Mouse (Mus musculus): ENCODE results near the gene Nckap5. TPM values are rescaled to one million over a fixed set of nuclear protein-coding genes. Genes with fewer than 3 reads are reported as not detected.

Nckap5 gene
- polyA plus RNA-seq, 1 experiment from 2014 or later = 4.8 TPM

DNA sequence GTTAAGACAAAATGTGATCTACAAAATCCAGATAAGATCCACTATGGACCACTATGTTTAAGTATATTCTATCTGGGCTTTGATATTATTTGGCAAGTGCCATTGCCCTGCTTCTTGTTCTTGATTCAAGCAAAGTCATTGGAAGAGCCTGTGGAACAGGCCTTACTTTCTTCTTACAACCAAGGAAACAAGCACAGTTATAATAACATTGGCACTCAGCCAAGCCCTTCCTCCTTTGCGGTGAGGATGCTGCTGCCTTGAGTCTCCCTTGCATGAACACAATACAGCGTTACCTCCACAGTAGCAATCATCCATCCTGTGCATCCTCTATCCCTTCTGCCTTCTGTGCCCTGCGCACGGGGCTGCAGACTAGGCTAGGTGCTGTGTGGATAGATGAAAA, 823.0 kb downstream of the Nckap5 start:
- H3K4me2 ChIP-seq (replicated peaks; ENCODE audit: low read depth, low read length) = no peak overlapping the region
- no peak overlapping the region for H3K9ac ChIP-seq (replicated peaks; ENCODE audit: low read depth, low read length)
- H3K9me3 ChIP-seq (ENCODE audit: control insufficient read depth, low read depth, low read length) = no peaks in the 10 kb centered on the region
- no peak for ATAC-seq (ENCODE audit: insufficient number of reproducible peaks, insufficient read depth, low FRiP score, low read depth)
- no peaks in the 10 kb centered on the region for H3K36me3 ChIP-seq (ENCODE audit: control insufficient read depth, insufficient read depth, low read length)
- H3K27me3 ChIP-seq (ENCODE audit: control insufficient read depth, insufficient read depth, low read length) = no peaks in the 10 kb centered on the region
- 73% methylated on average over 4 of the region's 4 CpGs for WGBS
- H3K4me1 ChIP-seq (ENCODE audit: control insufficient read depth, insufficient read depth, low read length) = no peaks in the 10 kb centered on the region
- no peak overlapping the region for H3K27ac ChIP-seq (ENCODE audit: low read length)
- H3K4me3 ChIP-seq (ENCODE audit: low read depth, low read length) = no peak overlapping the region

DNA sequence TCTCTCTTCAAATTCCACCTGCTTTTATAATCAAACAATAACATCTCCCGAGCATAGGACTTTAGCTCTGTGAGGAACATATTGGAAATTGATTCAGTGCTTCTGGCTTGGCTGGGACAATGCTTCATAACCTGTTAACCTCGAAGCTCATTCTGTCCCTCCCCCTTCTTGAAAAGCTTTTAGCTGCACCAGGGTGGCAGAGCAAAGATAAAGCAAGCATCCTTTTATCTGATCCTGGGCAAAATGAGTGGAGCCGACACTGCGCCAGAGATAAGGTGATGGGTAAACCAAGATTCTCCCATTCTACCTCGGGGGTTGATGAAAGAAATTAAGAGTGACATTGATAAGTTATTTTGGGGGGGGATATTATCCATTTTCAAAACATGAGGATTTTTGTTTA, 824.9 kb downstream of the Nckap5 start:
- WGBS = 25% methylated on average over 5 of the region's 5 CpGs

DNA sequence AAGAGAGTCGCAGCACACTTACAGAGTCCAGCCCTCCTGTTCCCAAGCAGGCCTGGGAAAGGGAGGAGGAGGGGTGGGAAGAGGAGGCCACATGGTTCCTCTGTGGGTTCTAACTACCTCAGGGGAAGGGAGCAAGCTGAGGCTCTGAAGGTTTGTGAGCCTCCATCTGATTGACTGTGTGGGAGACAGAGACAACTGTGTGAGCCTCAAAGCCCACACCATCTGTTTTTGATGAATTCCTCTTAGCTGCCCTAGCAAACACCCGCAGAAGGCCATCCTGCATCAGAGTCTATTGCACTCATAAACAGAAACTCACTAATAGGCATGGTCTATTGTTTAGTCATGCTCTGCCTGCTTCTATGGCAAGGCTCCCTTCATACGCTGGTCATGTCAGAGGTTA, 834.1 kb downstream of the Nckap5 start:
- 51% methylated on average over 3 of the region's 3 CpGs for WGBS
- no peak overlapping the region for H3K4me3 ChIP-seq (ENCODE audit: low read depth, low read length)

More for the DNA sequence above, 824.9 kb downstream of the Nckap5 start:
- Histone ChIP-seq H3K9ac (replicated peaks; ENCODE audit: low read depth, low read length) (no peak overlapping the region), H3K9me3 (ENCODE audit: control insufficient read depth, low read depth, low read length) (no peaks in the 10 kb centered on the region), H3K27me3 (ENCODE audit: control insufficient read depth, insufficient read depth, low read length) (no peaks in the 10 kb centered on the region), H3K27ac (ENCODE audit: low read length) (no peak overlapping the region), H3K36me3 (ENCODE audit: control insufficient read depth, insufficient read depth, low read length) (no peaks in the 10 kb centered on the region), H3K4me3 (ENCODE audit: low read depth, low read length) (no peak overlapping the region), H3K4me2 (replicated peaks; ENCODE audit: low read depth, low read length) (no peak overlapping the region), H3K4me1 (ENCODE audit: control insufficient read depth, insufficient read depth, low read length) (no peaks in the 10 kb centered on the region)
- no peak for ATAC-seq (ENCODE audit: insufficient number of reproducible peaks, insufficient read depth, low FRiP score, low read depth)

DNA sequence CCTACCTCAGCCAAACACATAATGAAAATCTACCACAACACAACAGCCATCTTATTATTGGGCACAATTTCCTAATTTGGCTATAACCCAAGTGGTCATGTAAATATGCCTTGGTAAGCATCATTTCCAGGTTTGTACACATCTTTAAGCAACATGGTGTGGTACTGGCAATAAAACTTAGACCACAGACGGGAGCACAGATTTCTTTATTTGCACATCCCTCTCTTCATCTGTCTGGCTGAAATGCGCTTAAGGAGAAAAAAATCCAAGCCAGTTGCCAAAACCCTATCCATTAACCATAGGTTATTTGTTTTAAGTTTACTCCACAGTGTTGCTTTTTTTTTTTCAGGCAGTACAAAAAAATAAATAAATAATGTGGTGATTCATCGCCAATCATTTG, 842.8 kb downstream of the Nckap5 start:
- no peak for ATAC-seq (ENCODE audit: insufficient number of reproducible peaks, insufficient read depth, low FRiP score, low read depth)
- Histone ChIP-seq H3K27me3 (ENCODE audit: control insufficient read depth, insufficient read depth, low read length) (no peaks in the 10 kb centered on the region), H3K4me2 (replicated peaks; ENCODE audit: low read depth, low read length) (no peak overlapping the region), H3K36me3 (ENCODE audit: control insufficient read depth, insufficient read depth, low read length) (no peaks in the 10 kb centered on the region), H3K9me3 (ENCODE audit: control insufficient read depth, low read depth, low read length) (no peaks in the 10 kb centered on the region), H3K4me1 (ENCODE audit: control insufficient read depth, insufficient read depth, low read length) (no peaks in the 10 kb centered on the region), H3K9ac (replicated peaks; ENCODE audit: low read depth, low read length) (no peak overlapping the region), H3K4me3 (ENCODE audit: low read depth, low read length) (no peak overlapping the region), H3K27ac (ENCODE audit: low read length) (no peak overlapping the region)
- 76% methylated on average over 3 of the region's 3 CpGs for WGBS

More for the DNA sequence above, 834.1 kb downstream of the Nckap5 start:
- ATAC-seq (ENCODE audit: insufficient number of reproducible peaks, insufficient read depth, low FRiP score, low read depth) = no peak
- no peak overlapping the region for H3K4me2 ChIP-seq (replicated peaks; ENCODE audit: low read depth, low read length)
- H3K4me1 ChIP-seq (ENCODE audit: control insufficient read depth, insufficient read depth, low read length) = no peaks in the 10 kb centered on the region
- H3K27ac ChIP-seq (ENCODE audit: low read length) = no peak overlapping the region
- H3K9ac ChIP-seq (replicated peaks; ENCODE audit: low read depth, low read length) = no peak overlapping the region
- H3K27me3 ChIP-seq (ENCODE audit: control insufficient read depth, insufficient read depth, low read length) = no peaks in the 10 kb centered on the region
- no peaks in the 10 kb centered on the region for H3K9me3 ChIP-seq (ENCODE audit: control insufficient read depth, low read depth, low read length)
- H3K36me3 ChIP-seq (ENCODE audit: control insufficient read depth, insufficient read depth, low read length) = no peaks in the 10 kb centered on the region

DNA sequence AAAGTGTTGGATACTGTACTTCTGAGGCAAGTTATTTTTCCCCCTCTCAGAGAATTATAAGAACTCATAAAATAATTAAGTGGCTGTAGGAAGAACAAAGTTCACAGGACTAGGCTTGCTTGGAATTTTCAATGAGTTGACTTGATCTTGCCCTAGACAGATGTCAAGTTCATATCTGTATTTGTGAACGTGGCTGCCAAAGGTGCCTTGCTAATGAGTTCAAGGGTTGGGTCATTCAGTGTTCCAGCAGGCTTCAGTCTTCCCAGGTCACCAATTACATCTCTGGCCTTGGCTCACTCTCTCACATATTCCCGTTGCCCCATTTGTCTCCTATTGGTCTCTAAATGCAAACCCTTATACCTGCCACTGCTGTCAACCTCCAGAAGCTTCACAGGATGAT, 846.0 kb downstream of the Nckap5 start:
- Histone ChIP-seq H3K36me3 (ENCODE audit: control insufficient read depth, insufficient read depth, low read length) (no peaks in the 10 kb centered on the region), H3K4me2 (replicated peaks; ENCODE audit: low read depth, low read length) (no peak overlapping the region), H3K4me3 (ENCODE audit: low read depth, low read length) (no peak overlapping the region), H3K27me3 (ENCODE audit: control insufficient read depth, insufficient read depth, low read length) (no peaks in the 10 kb centered on the region), H3K27ac (ENCODE audit: low read length) (no peak overlapping the region), H3K9me3 (ENCODE audit: control insufficient read depth, low read depth, low read length) (no peaks in the 10 kb centered on the region), H3K4me1 (ENCODE audit: control insufficient read depth, insufficient read depth, low read length) (no peaks in the 10 kb centered on the region), H3K9ac (replicated peaks; ENCODE audit: low read depth, low read length) (no peak overlapping the region)
- no peak for ATAC-seq (ENCODE audit: insufficient number of reproducible peaks, insufficient read depth, low FRiP score, low read depth)
- 41% methylated on average over 2 of the region's 2 CpGs for WGBS

DNA sequence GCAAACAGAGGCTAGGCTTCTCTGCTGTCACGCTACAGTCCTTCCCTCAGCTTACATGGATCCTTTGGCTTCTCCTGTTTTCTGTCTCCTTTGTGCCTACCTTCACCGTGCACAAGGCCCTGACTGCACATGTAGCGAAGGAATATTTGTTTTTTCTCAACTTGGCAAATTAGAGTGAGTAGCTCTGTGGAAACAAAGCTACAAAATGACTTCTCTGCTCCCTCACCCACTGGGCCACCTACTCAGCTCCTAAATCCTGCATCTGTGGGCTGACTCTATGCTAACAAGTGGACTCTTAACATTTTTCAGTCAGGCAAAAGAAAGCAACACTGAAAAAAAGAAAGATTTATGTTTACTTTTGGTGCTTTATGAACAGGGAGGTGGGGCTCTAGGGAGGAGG, 856.0 kb downstream of the Nckap5 start:
- H3K4me1 ChIP-seq (ENCODE audit: control insufficient read depth, insufficient read depth, low read length) = no peaks in the 10 kb centered on the region
- no peak for ATAC-seq (ENCODE audit: insufficient number of reproducible peaks, insufficient read depth, low FRiP score, low read depth)
- 72% methylated on average over 3 of the region's 3 CpGs for WGBS
- no peaks in the 10 kb centered on the region for H3K36me3 ChIP-seq (ENCODE audit: control insufficient read depth, insufficient read depth, low read length)
- H3K27ac ChIP-seq (ENCODE audit: low read length) = no peak overlapping the region
- H3K9ac ChIP-seq (replicated peaks; ENCODE audit: low read depth, low read length) = no peak overlapping the region
- no peak overlapping the region for H3K4me3 ChIP-seq (ENCODE audit: low read depth, low read length)
- H3K9me3 ChIP-seq (ENCODE audit: control insufficient read depth, low read depth, low read length) = no peaks in the 10 kb centered on the region
- H3K27me3 ChIP-seq (ENCODE audit: control insufficient read depth, insufficient read depth, low read length) = no peaks in the 10 kb centered on the region
- no peak overlapping the region for H3K4me2 ChIP-seq (replicated peaks; ENCODE audit: low read depth, low read length)

DNA sequence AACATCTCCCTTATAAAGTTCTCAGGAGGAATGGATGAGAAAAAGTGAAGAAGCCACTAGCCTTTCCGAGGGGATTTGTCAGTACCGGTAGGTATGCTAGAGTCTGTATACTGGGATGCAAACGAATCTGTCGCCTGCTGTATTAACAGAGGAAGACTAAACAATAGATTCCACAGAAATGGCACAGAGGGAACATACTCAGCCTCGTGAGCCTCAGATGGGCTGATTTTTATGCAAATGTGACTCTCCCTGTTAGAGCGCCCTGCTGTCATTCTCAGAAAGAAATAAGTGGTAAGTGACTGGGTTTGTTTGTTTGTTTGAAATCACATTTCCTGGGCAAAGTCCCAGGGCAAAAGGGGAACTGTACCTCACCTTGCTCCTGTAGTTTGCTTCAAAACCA, 858.7 kb downstream of the Nckap5 start:
- H3K9ac ChIP-seq (replicated peaks; ENCODE audit: low read depth, low read length) = no peak overlapping the region
- H3K27me3 ChIP-seq (ENCODE audit: control insufficient read depth, insufficient read depth, low read length) = no peaks in the 10 kb centered on the region
- no peak for ATAC-seq (ENCODE audit: insufficient number of reproducible peaks, insufficient read depth, low FRiP score, low read depth)
- no peaks in the 10 kb centered on the region for H3K36me3 ChIP-seq (ENCODE audit: control insufficient read depth, insufficient read depth, low read length)
- no peak overlapping the region for H3K4me2 ChIP-seq (replicated peaks; ENCODE audit: low read depth, low read length)
- no peak overlapping the region for H3K27ac ChIP-seq (ENCODE audit: low read length)
- WGBS = 64% methylated on average over 6 of the region's 6 CpGs
- no peak overlapping the region for H3K4me3 ChIP-seq (ENCODE audit: low read depth, low read length)
- H3K9me3 ChIP-seq (ENCODE audit: control insufficient read depth, low read depth, low read length) = no peaks in the 10 kb centered on the region
- no peaks in the 10 kb centered on the region for H3K4me1 ChIP-seq (ENCODE audit: control insufficient read depth, insufficient read depth, low read length)

DNA sequence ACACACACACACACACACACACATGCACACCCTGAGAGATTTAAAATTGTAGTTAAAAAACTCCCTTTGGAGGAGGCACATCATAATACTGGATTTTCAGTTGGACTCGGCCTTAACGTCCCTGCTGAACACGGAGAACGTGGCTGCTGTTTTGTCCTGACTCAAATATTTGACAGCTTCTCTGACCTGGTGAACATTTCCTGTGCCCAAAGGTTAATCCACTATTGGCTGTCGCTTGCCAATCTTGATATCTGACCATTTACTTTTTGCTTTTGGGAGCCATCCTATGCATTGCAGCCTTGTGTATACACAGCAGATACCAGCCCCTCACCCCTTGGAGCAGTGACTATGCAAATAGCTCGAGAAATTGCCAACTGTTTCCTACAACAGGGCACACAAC, 862.9 kb downstream of the Nckap5 start:
- Histone ChIP-seq H3K9ac (replicated peaks; ENCODE audit: low read depth, low read length) (no peak overlapping the region), H3K27ac (ENCODE audit: low read length) (no peak overlapping the region), H3K9me3 (ENCODE audit: control insufficient read depth, low read depth, low read length) (no peaks in the 10 kb centered on the region), H3K4me2 (replicated peaks; ENCODE audit: low read depth, low read length) (no peak overlapping the region), H3K4me1 (ENCODE audit: control insufficient read depth, insufficient read depth, low read length) (no peaks in the 10 kb centered on the region), H3K36me3 (ENCODE audit: control insufficient read depth, insufficient read depth, low read length) (no peaks in the 10 kb centered on the region), H3K4me3 (ENCODE audit: low read depth, low read length) (no peak overlapping the region), H3K27me3 (ENCODE audit: control insufficient read depth, insufficient read depth, low read length) (no peaks in the 10 kb centered on the region)
- WGBS = 62% methylated on average over 6 of the region's 6 CpGs
- ATAC-seq (ENCODE audit: insufficient number of reproducible peaks, insufficient read depth, low FRiP score, low read depth) = no peak

DNA sequence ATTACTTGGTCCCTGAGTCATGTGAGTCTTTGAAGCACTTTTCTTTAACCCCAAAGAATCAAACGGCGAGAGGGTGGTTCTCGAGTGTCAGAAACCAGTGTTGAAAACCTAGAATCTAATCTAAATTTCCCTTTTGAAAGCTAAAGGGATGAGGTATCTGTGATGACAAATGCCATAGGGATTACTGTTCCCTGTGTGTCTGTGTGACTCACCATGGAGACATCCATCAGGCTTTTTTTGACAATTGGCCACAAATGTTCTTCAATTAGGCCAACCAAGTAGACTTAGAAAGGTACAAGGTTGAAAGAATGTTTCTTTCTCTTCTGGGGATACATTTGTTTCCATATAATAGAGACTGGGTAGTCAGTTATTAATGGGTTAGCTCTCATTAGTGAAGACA, 879.6 kb downstream of the Nckap5 start:
- Histone ChIP-seq H3K4me3 (ENCODE audit: low read depth, low read length) (no peak overlapping the region), H3K27ac (ENCODE audit: low read length) (no peak overlapping the region), H3K9me3 (ENCODE audit: control insufficient read depth, low read depth, low read length) (no peaks in the 10 kb centered on the region), H3K36me3 (ENCODE audit: control insufficient read depth, insufficient read depth, low read length) (no peaks in the 10 kb centered on the region), H3K27me3 (ENCODE audit: control insufficient read depth, insufficient read depth, low read length) (no peaks in the 10 kb centered on the region), H3K4me2 (replicated peaks; ENCODE audit: low read depth, low read length) (no peak overlapping the region), H3K9ac (replicated peaks; ENCODE audit: low read depth, low read length) (no peak overlapping the region), H3K4me1 (ENCODE audit: control insufficient read depth, insufficient read depth, low read length) (no peaks in the 10 kb centered on the region)
- ATAC-seq (ENCODE audit: insufficient number of reproducible peaks, insufficient read depth, low FRiP score, low read depth) = no peak
- WGBS = 58% methylated on average over 3 of the region's 3 CpGs
